Mouse (Mus musculus): Measurements from ENCODE around the gene Nop9. TPM values are rescaled to one million over a fixed set of nuclear protein-coding genes. Genes with fewer than 3 reads are reported as not detected.

Gene Nop9
- polyA plus RNA-seq, 1 experiment = 9.1 TPM

- TF ChIP-seq CTCF (IDR thresholded peaks at IDR 0.05; ENCODE audit: extremely low read depth, insufficient read depth, low read length) (no peak), POLR2A (IDR thresholded peaks at IDR 0.05; ENCODE audit: extremely low read depth, insufficient read depth, low read length) (no peak)
- Histone ChIP-seq H3K27ac (ENCODE audit: insufficient read depth, low read length) (no peak overlapping the region), H3K4me1 (ENCODE audit: control insufficient read depth, insufficient read depth, low read length) (no peaks in the 10 kb centered on the region), H3K4me3 (ENCODE audit: insufficient read depth, low read length) (no peak overlapping the region)
Observed at GRCm38 (mm10) chr14:55763166-55763565, 17.7 kb downstream of the Nop9 start.

- no peak for TF ChIP-seq CTCF (IDR thresholded peaks at IDR 0.05; ENCODE audit: extremely low read depth, insufficient read depth, low read length)
- no peak for TF ChIP-seq POLR2A (IDR thresholded peaks at IDR 0.05; ENCODE audit: extremely low read depth, insufficient read depth, low read length)
- H3K27ac ChIP-seq (ENCODE audit: insufficient read depth, low read length) = no peak within 1 kb of the TSS
- H3K4me1 ChIP-seq (ENCODE audit: control insufficient read depth, insufficient read depth, low read length) = no peaks in the 10 kb centered on the region
- no peak within 1 kb of the TSS for H3K4me3 ChIP-seq (ENCODE audit: insufficient read depth, low read length)
Observed at GRCm38 (mm10) chr14:55765696-55766095, 20.2 kb downstream of the Nop9 start, which contains the start of gene Ltb4r1. Ltb4r1 (plus strand) TSS chr14:55765962.

GRCm38 (mm10) chr14:55767519-55768414 is 22.3 kb downstream of the Nop9 start:
- no peaks in the 10 kb centered on the region for H3K4me1 ChIP-seq (ENCODE audit: control insufficient read depth, insufficient read depth, low read length)
- 0 out of 2 replicates have a peak overlapping the region, but pooled peaks have one; percentile 8 for H3K4me3 ChIP-seq (ENCODE audit: insufficient read depth, low read length)
- no peak overlapping the region for H3K27ac ChIP-seq (ENCODE audit: insufficient read depth, low read length)
- TF ChIP-seq POLR2A (IDR thresholded peaks at IDR 0.05; ENCODE audit: extremely low read depth, insufficient read depth, low read length) (no peak), CTCF (IDR thresholded peaks at IDR 0.05; ENCODE audit: extremely low read depth, insufficient read depth, low read length) (no peak)

GRCm38 (mm10) chr14:55768555-55768954 is 23.1 kb downstream of the Nop9 start:
- H3K4me3 ChIP-seq (ENCODE audit: insufficient read depth, low read length) = no peak overlapping the region
- no peak overlapping the region for H3K27ac ChIP-seq (ENCODE audit: insufficient read depth, low read length)
- H3K4me1 ChIP-seq (ENCODE audit: control insufficient read depth, insufficient read depth, low read length) = no peaks in the 10 kb centered on the region
- TF ChIP-seq POLR2A (IDR thresholded peaks at IDR 0.05; ENCODE audit: extremely low read depth, insufficient read depth, low read length) = no peak
- TF ChIP-seq CTCF (IDR thresholded peaks at IDR 0.05; ENCODE audit: extremely low read depth, insufficient read depth, low read length) = no peak

- Histone ChIP-seq H3K4me3 (ENCODE audit: insufficient read depth, low read length) (no peak overlapping the region), H3K4me1 (ENCODE audit: control insufficient read depth, insufficient read depth, low read length) (no peaks in the 10 kb centered on the region), H3K27ac (ENCODE audit: insufficient read depth, low read length) (no peak overlapping the region)
- no peak for TF ChIP-seq CTCF (IDR thresholded peaks at IDR 0.05; ENCODE audit: extremely low read depth, insufficient read depth, low read length)
- TF ChIP-seq POLR2A (IDR thresholded peaks at IDR 0.05; ENCODE audit: extremely low read depth, insufficient read depth, low read length) = no peak
Observed at GRCm38 (mm10) chr14:55769087-55769703, 23.7 kb downstream of the Nop9 start.

- H3K27ac ChIP-seq (ENCODE audit: insufficient read depth, low read length) = no peak overlapping the region
- TF ChIP-seq CTCF (IDR thresholded peaks at IDR 0.05; ENCODE audit: extremely low read depth, insufficient read depth, low read length) (no peak), POLR2A (IDR thresholded peaks at IDR 0.05; ENCODE audit: extremely low read depth, insufficient read depth, low read length) (no peak)
- no peak overlapping the region for H3K4me3 ChIP-seq (ENCODE audit: insufficient read depth, low read length)
- no peaks in the 10 kb centered on the region for H3K4me1 ChIP-seq (ENCODE audit: control insufficient read depth, insufficient read depth, low read length)
Observed at GRCm38 (mm10) chr14:55776711-55777110, 31.2 kb downstream of the Nop9 start.

GRCm38 (mm10) chr14:55777176-55777575 is 31.7 kb downstream of the Nop9 start:
- H3K4me3 ChIP-seq (ENCODE audit: insufficient read depth, low read length) = no peak overlapping the region
- no peak for TF ChIP-seq POLR2A (IDR thresholded peaks at IDR 0.05; ENCODE audit: extremely low read depth, insufficient read depth, low read length)
- no peak for TF ChIP-seq CTCF (IDR thresholded peaks at IDR 0.05; ENCODE audit: extremely low read depth, insufficient read depth, low read length)
- no peak overlapping the region for H3K27ac ChIP-seq (ENCODE audit: insufficient read depth, low read length)
- H3K4me1 ChIP-seq (ENCODE audit: control insufficient read depth, insufficient read depth, low read length) = no peaks in the 10 kb centered on the region

- H3K27ac ChIP-seq (ENCODE audit: insufficient read depth, low read length) = no peak overlapping the region; the same call in 1 of the 2 replicates
- TF ChIP-seq POLR2A (IDR thresholded peaks at IDR 0.05; ENCODE audit: extremely low read depth, insufficient read depth, low read length) (no peak), CTCF (IDR thresholded peaks at IDR 0.05; ENCODE audit: extremely low read depth, insufficient read depth, low read length) (no peak)
- no peak overlapping the region for H3K4me3 ChIP-seq (ENCODE audit: insufficient read depth, low read length)
- no peaks in the 10 kb centered on the region for H3K4me1 ChIP-seq (ENCODE audit: control insufficient read depth, insufficient read depth, low read length)
Observed at GRCm38 (mm10) chr14:55777806-55778205, 32.3 kb downstream of the Nop9 start.

- Histone ChIP-seq H3K4me1 (ENCODE audit: control insufficient read depth, insufficient read depth, low read length) (no peaks in the 10 kb centered on the region), H3K4me3 (ENCODE audit: insufficient read depth, low read length) (no peak overlapping the region), H3K27ac (ENCODE audit: insufficient read depth, low read length) (no peak overlapping the region)
- TF ChIP-seq CTCF (IDR thresholded peaks at IDR 0.05; ENCODE audit: extremely low read depth, insufficient read depth, low read length) (no peak), POLR2A (IDR thresholded peaks at IDR 0.05; ENCODE audit: extremely low read depth, insufficient read depth, low read length) (no peak)
Observed at GRCm38 (mm10) chr14:55778686-55779085, 33.2 kb downstream of the Nop9 start.

Data from cortical plate, adult 2 months (tissue).